Mouse (Mus musculus) brain, embryonic 14.5 days (tissue): ENCODE measurements around the gene Rnase1. TPM values are rescaled to one million over a fixed set of nuclear protein-coding genes. Genes with fewer than 3 reads are reported as not detected.
"Not testable (repeated sequence)": the region's sequence is repeated elsewhere in the genome, so short reads cannot be mapped to it uniquely, and the experiment has no call there.

Source experiments
- DNase-seq: peaks from one replicate; pipeline ENCODE4 v3.0.0-alpha.2; 2011; ENCODE audit warnings: low read depth
- CTCF ChIP-seq: fragments of 200-500 bp; IDR thresholded peaks from 2 replicates; pipeline ENCODE4 v1.5.1; 2012; ENCODE audit warnings: inconsistent platforms, mild to moderate bottlenecking, moderate library complexity, borderline replicate concordance; ENCODE audit not compliant: insufficient read depth, insufficient read length; ENCODE audit errors: extremely low read depth
- POLR2A ChIP-seq: fragments of 200-500 bp; IDR thresholded peaks from 2 replicates; pipeline ENCODE4 v1.6.1; 2012; ENCODE audit warnings: mild to moderate bottlenecking, inconsistent platforms, borderline replicate concordance; ENCODE audit not compliant: poor library complexity, insufficient read depth, insufficient read length, severe bottlenecking; ENCODE audit errors: extremely low read depth
- polyA plus RNA-seq: library from polyadenylated mRNA; depleted of rRNA; stranded (reverse); fragments of >200 nt; gene quantifications from 2 replicates; pipeline ENCODE4 v1.2.3, GENCODE M21; 2012; rRNA removed

Gene Rnase1
- polyA plus RNA-seq: 0.09 and 0.27 TPM in 2 replicates

DNA sequence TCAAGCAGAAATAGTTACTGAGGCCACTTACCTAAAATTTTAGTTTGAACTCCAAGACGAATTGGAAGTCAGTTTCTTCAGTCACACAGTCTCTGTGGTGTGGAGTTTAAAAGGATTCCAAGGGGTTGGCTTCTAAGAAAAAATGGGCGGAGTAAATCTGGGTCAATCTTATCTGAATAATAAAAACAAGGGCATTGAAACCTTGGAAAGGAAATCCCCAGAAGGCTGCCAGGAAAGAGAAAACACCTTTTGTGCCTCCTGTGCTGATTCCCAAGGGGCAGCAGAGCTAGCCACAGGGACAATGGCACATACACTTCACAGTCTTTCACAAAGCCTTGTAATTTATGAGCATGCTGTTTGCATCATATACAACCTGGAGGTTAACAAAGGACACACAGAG, at the start of gene Rnase1:
Gene Rnase1 (minus strand): TSS at position 101 of the 400 bp plus-strand sequence.
- TF ChIP-seq POLR2A (no peak), CTCF (no peak)
- peak; percentile 41 for DNase-seq

DNA sequence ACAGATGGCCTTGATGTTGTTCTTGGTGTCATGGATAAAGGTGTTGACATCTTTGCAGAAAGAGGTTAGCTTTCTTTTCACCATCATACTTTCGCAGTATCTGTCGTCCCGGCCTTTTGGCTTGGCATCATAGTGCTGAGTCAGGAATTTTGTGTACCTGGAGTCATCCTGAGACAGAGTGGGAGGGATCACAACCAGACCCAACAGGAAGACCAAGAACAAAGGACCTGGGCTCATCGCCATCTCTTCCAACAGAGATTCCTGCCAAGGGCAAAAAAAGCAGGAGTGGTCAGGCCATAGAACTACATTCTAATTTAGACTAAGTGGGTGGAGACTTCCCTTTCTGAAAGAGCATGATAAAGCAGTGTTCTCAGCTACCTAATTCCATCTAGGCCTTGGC, 49.1 kb upstream of the Rnase1 start:
- TF ChIP-seq CTCF (no peak), POLR2A (no peak)
- DNase-seq: no peak

DNA sequence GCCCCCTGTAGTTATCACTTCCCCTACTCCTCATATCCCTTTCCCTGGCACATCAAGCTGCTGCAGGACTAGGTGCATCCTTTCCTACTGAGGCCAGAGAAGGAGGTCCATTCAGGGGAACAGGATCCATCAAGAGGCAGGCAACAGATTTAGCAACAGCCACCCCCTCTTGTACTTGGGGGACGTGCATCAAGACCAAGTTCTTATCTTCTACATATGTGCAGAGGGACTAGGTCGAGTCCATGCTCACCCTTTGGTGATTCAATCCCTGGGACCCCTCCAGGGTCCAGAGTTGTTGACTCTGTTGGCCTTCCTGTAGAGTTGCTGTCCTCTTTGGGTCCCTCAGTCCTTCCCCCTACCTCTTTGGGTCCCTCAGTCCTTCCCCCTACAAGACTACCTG, 34.5 kb upstream of the Rnase1 start:
- not testable (repeated sequence) for DNase-seq

DNA sequence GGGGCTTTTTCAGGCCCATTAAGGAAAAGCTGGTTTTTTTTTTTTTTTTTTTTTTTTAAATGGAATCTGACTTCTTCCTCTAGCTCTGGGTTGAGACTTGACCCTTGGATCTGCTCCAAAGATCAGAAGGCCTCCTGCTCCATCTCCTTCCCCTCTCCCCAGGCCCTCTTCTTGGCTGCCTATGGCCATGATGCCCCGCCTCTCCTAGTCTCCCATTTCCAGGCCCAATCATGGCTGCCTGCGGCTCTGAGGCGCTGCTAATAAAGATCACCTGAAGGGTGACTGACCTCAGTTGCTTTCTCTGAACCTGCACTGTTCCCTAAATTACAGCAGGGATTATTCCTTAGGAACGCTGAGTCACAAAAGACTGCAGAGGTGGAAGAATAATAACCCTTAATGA, 27.3 kb upstream of the Rnase1 start:
- DNase-seq: no peak
- no peak for TF ChIP-seq CTCF
- no peak for TF ChIP-seq POLR2A

DNA sequence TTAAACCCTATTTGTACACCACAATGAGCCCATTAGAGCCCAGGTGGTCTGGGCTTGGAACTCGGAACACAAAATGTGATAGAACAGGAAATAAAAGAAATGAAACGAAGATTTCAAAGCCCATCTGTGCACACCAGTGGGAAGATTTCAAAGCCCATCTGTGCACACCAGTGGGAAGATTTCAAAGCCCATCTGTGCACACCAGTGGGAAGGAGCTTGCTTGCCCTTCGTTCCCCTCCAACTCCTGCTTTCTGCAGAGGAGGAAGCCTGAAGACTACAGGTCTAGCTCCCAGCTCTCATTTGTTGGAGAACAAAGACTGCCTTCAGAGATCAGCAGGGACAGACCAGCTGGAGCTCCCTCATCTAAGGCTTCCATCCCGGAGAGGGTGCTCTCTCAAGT, 26.4 kb upstream of the Rnase1 start:
- DNase-seq: not testable (repeated sequence)

DNA sequence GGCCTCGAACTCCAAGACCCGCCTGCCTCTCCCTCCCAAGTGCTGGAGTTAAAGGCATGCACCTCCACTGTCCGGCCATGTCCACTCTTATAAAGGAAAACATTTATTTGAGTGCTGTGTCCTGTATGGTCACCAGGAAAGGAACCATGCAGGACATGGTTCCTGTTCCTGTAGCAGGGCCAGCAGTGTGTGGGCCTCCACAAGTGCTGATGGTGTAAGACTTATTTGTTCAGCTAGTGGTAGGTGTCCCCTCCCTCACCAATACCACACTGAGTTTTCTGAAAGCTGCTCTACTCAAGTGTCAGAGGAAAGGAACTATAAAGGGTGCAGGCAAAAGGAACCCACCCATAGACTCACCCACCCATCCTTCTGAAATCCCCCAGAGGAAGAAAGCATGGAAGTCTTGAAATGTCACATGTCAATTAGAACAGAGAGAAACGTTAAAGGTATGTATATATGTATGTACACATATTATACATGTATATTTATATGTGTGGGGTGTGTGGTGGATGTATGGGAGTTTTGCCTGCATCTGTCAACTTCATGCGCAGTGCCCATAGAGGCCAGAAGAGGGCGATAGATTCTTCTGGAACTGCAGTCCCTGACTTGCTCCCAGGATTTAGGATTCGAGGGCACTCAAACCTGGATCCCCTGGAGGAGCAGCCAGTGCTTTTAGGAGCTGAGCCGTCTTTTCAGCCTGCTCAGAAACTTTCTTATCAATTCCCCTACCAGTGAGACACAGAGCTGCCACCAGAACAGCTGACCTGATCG, 25.7 kb upstream of the Rnase1 start:
- DNase-seq: peak; percentile 28
- peak; percentile 68; the same call in 1 of the 2 replicates for TF ChIP-seq CTCF

DNA sequence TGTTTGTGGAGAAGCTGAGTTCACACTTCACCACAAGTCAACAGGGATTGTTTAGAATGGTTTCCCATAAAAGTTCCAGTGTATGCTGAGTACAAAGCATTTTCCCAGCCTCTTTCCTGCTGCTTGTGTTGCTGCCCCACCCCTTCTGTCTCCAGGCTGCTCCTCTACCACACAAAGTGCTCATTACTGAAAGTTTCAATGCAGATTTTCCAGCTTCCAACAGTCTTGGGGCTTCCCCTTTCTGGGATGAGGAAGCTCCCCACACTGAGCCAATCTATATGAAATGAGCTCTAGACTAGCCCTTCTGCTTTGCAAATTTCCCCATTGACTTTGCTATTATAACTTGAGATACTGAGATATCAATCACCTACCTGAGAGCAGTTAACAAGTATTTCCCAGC, 19.5 kb upstream of the Rnase1 start:
- DNase-seq: no peak
- TF ChIP-seq CTCF: no peak
- no peak for TF ChIP-seq POLR2A

DNA sequence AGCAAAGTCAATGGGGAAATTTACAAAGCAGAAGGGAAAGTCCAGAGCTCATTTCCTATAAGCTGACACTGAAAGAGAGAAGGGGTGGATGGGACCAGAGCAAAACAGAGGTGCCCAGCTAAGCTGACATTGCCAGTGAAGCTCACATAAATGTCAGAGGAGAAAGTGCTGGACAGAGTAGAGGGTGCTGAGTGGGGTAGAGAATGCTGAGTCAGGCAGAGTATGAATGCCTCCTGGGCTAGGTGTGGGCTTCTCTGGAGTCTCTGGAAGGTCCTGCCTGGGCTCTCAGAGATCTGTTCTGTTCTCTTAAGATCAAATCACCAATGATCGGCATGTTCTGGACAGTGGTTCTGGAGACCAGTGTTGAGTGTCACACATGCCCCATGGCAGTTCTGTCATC, 18.9 kb upstream of the Rnase1 start:
- DNase-seq: no peak
- no peak for TF ChIP-seq CTCF
- no peak for TF ChIP-seq POLR2A

DNA sequence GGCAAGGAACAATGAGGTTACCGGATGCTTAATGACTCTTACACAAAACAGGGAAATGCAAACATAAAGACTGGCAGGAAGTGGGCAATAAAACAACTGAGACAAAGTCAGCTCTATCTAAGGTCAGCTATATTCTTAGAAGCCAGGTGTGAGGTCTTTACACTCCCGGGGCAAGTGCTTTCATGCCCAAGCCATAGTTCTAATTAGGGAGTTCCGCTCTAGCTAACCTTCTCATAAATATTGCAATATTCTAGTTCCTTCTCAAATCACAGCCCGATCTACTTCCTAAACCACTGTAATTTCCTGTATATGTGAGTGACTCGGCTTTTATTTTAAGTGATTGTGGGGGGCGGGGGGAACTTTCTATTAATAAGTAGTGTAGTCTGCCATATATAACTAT, 16.7 kb upstream of the Rnase1 start:
- not testable (repeated sequence) for DNase-seq

DNA sequence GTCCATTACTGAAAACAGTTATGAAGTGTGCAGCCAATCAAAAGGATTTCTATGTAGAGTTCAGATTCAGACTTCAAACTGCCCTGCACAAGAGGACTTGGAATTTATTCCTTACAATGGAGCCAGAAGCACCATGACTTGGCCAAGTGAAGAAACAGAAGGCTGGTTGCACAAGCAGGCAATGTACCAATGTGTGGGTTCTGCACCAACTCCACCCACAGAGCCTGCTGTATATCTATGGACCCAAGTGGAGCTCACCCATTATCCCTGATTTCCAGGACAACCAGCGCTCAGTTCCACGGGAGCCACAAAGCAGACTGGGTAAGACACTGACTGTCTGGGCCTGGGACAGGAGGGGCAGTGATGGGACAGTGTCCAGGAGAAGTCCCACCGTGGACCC, 15.4 kb upstream of the Rnase1 start, which contains the start of gene Rnase2b:
Gene Rnase2b (plus strand): TSS at position 285 of the 400 bp plus-strand sequence.
- not testable (repeated sequence) for DNase-seq

DNA sequence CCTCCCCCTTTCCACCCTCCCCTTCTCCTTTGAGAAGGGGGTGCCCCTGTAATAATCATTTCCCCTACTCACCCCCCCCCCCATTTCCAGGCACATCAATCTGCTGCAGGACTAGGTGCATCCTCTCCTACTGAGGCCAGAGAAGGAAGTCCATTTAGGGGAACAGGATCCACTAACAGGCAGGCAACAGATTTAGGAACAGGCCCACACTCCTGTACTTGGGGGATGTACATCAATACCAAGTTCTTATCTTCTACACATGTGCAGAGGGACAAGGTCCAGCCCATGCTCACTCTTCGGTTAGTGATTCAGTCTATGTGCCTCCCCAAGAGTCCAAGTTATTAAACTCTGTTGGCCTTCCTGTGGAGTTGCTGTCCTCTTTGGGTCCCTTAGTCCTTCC, 10.5 kb upstream of the Rnase1 start:
- DNase-seq: no peak
- TF ChIP-seq POLR2A: no peak

DNA sequence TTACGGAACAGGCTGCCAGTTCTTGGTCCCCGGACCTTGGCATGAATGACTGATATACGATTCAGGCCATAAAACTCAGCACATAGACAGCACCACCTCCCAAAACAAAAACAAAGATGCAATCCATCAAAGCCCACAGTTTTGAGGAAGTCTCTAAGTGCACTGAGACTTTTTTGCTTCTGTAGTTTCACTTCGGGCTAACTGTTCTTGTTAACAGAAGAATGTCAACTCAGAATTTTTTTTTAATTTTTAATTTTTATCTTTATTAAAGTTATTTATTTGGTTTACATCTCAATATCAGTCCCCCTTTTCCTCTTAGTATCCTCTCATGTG, 10.1 kb upstream of the Rnase1 start:
- no peak for TF ChIP-seq CTCF
- no peak for TF ChIP-seq POLR2A
- DNase-seq: no peak

DNA sequence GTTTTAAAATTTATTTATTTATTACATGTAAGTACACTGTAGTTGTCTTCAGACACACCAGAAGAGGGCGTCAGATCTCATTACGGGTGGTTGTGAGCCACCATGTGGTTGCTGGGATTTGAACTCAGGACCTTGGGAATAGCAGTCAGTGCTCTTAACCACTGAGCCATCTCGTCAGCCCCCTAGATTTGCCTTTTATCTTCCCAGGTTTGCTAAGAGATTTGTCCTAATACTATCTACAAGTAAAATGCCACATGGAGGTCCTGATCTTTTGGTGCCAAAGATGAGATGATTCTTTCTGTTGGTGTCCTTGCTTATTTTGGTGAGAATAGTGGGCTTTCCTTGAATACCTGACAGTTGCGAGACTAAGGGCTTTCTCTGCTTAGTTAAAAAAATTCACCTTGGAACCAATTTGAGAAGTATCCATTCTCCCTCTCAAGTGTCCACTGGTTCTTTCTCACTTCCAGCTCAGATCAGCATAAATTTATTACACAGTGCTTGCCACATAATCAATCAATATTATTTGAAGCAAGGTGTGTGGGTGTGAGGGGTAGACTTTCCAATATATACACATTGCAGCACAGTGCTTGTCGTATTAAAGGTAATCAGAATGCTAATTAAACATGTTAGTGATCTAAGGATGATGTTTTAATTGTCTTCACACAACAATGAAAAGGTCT, 9.6 kb upstream of the Rnase1 start:
- TF ChIP-seq POLR2A: no peak
- TF ChIP-seq CTCF: no peak
- no peak for DNase-seq
